Mouse (Mus musculus) heart, postnatal 4 days (tissue): ENCODE results near the gene Gm49395. TPM values are rescaled to one million over a fixed set of nuclear protein-coding genes. Genes with fewer than 3 reads are reported as not detected.

Experiments
- DNase-seq: peaks from one replicate; pipeline ENCODE4 v3.0.0; 2021
- total RNA-seq, 2 experiments: library from RNA; stranded (reverse); gene quantifications; 2 replicates each; pipeline ENCODE4 v1.2.3; 2021

Gene Gm49395
- total RNA-seq, 2 experiments from 2014 or later: 25.0 to 27.5 TPM

- no peak for DNase-seq
Measured at GRCm38 (mm10) chr13:115098227-115098626, 3.5 kb downstream of the Gm49395 start.

- no peak for DNase-seq
Measured at GRCm38 (mm10) chr13:115096965-115097364, 4.8 kb downstream of the Gm49395 start.

- DNase-seq: no peak
Measured at GRCm38 (mm10) chr13:115096216-115096615, 5.5 kb downstream of the Gm49395 start.

- DNase-seq: no peak
Measured at GRCm38 (mm10) chr13:115095392-115095791, 6.3 kb downstream of the Gm49395 start.

- no peak for DNase-seq
Measured at GRCm38 (mm10) chr13:115091511-115091910, 10.2 kb downstream of the Gm49395 start.

- no peak for DNase-seq
Measured at GRCm38 (mm10) chr13:115090977-115091445, 10.7 kb downstream of the Gm49395 start.

GRCm38 (mm10) chr13:115090069-115090976 is 11.4 kb downstream of the Gm49395 start, which contains the start of gene Pelo:
Gene Pelo, minus strand, starts transcription at chr13:115090186.
- peak; percentile 97 for DNase-seq

GRCm38 (mm10) chr13:115089395-115090025 is 12.2 kb downstream of the Gm49395 start:
- DNase-seq: peak; percentile 51

GRCm38 (mm10) chr13:115089020-115089394 is 12.7 kb downstream of the Gm49395 start:
- no peak for DNase-seq

- DNase-seq: no peak
Measured at GRCm38 (mm10) chr13:115085974-115086373, 15.7 kb downstream of the Gm49395 start.

- DNase-seq: no peak
Measured at GRCm38 (mm10) chr13:115082339-115082738, 19.4 kb downstream of the Gm49395 start.

- DNase-seq: no peak
Measured at GRCm38 (mm10) chr13:115079996-115080585, 21.6 kb downstream of the Gm49395 start.

- DNase-seq: no peak
Measured at GRCm38 (mm10) chr13:115078997-115079685, 22.6 kb downstream of the Gm49395 start.

- no peak for DNase-seq
Measured at GRCm38 (mm10) chr13:115077346-115078134, 24.2 kb downstream of the Gm49395 start.

- DNase-seq: no peak
Measured at GRCm38 (mm10) chr13:115072386-115072785, 29.3 kb downstream of the Gm49395 start.

GRCm38 (mm10) chr13:115071431-115071830 is 30.3 kb downstream of the Gm49395 start:
- DNase-seq: no peak

GRCm38 (mm10) chr13:115067968-115068330 is 33.8 kb downstream of the Gm49395 start:
- DNase-seq: no peak

- DNase-seq: no peak
Measured at GRCm38 (mm10) chr13:115067324-115067967, 34.3 kb downstream of the Gm49395 start.

- DNase-seq: no peak
Measured at GRCm38 (mm10) chr13:115057555-115057954, 44.2 kb downstream of the Gm49395 start.

GRCm38 (mm10) chr13:115054783-115055182 is 46.9 kb downstream of the Gm49395 start:
- no peak for DNase-seq

GRCm38 (mm10) chr13:115052568-115052967 is 49.2 kb downstream of the Gm49395 start:
- DNase-seq: no peak
